Mouse (Mus musculus): ENCODE results near the gene Mctp2.

GRCm38 (mm10) chr7:72138701-72139100 is 167.7 kb downstream of the Mctp2 start:
- TF ChIP-seq CTCF (IDR thresholded peaks at IDR 0.05; ENCODE audit: borderline replicate concordance, insufficient read depth, low read depth, low read length) = no peak
- TF ChIP-seq POLR2A (IDR thresholded peaks at IDR 0.05; ENCODE audit: borderline replicate concordance, insufficient read depth, low read length) = no peak
